Mouse (Mus musculus) heart, embryonic 16.5 days (tissue): ENCODE measurements around the gene Gsto2. TPM values are rescaled to one million over a fixed set of nuclear protein-coding genes. Genes with fewer than 3 reads are reported as not detected.

Experiments
- ATAC-seq: fragments of 200-750 bp; cut with Nextera tagmentation; replicated peaks from 2 replicates; pipeline ENCODE4 v1.8.0; 2017; ENCODE audit warnings: moderate number of reproducible peaks; ENCODE audit not compliant: insufficient read depth, low FRiP score; ENCODE audit errors: extremely low read depth
- H3K27ac ChIP-seq: fragments of 300-500 bp; sonication (generic); 2 replicates; pipeline ENCODE4 v1.5.1; 2014; ENCODE audit warnings: mild to moderate bottlenecking, low read length, control low read depth, moderate library complexity
- H3K27me3 ChIP-seq: fragments of 300-500 bp; sonication (generic); 2 replicates; pipeline ENCODE4 v1.6.1; 2014; ENCODE audit warnings: low read length, mixed read lengths; ENCODE audit not compliant: control insufficient read depth, insufficient read depth
- H3K36me3 ChIP-seq: fragments of 300-500 bp; sonication (generic); 2 replicates; pipeline ENCODE4 v1.6.1; 2014; ENCODE audit not compliant: control insufficient read depth, insufficient read depth
- H3K4me1 ChIP-seq: fragments of 300-500 bp; sonication (generic); 2 replicates; pipeline ENCODE4 v1.6.1; 2014; ENCODE audit warnings: low read length, mixed read lengths; ENCODE audit not compliant: control insufficient read depth, insufficient read depth
- H3K4me2 ChIP-seq: fragments of 300-500 bp; sonication (generic); 2 replicates; pipeline ENCODE4 v1.6.1; 2014; ENCODE audit warnings: low read depth, mild to moderate bottlenecking, control low read depth, low read length
- H3K4me3 ChIP-seq: fragments of 300-500 bp; sonication (generic); 2 replicates; pipeline ENCODE4 v1.5.1; 2014; ENCODE audit warnings: mild to moderate bottlenecking, control low read depth, low read length
- H3K9ac ChIP-seq: fragments of 300-500 bp; sonication (generic); 2 replicates; pipeline ENCODE4 v1.6.1; 2014; ENCODE audit warnings: low read length, control low read depth
- H3K9me3 ChIP-seq: fragments of 300-500 bp; sonication (generic); replicated peaks from 2 replicates; pipeline ENCODE4 v1.6.1; 2016; ENCODE audit warnings: low read length; ENCODE audit not compliant: control insufficient read depth
- WGBS: fragments of 180-500 bp; shearing (Covaris S2); extraction: QIAGEN DNeasy Blood & Tissue Kit; methylation state at CpG from one replicate; pipeline ENCODE4 v1.1.7; 2014; 5-methylcytosine and 5-hydroxymethylcytosine counted together
- polyA plus RNA-seq: library from polyadenylated mRNA; unstranded; fragments of >200 nt; fragmentation: Nextera tagmentation; extraction: Ambion mirVana; gene quantifications from 2 replicates; pipeline ENCODE4 v1.2.1, GENCODE M21; 2015

Gene Gsto2
- polyA plus RNA-seq, 1 experiment from 2014 or later = 0.77 TPM

DNA sequence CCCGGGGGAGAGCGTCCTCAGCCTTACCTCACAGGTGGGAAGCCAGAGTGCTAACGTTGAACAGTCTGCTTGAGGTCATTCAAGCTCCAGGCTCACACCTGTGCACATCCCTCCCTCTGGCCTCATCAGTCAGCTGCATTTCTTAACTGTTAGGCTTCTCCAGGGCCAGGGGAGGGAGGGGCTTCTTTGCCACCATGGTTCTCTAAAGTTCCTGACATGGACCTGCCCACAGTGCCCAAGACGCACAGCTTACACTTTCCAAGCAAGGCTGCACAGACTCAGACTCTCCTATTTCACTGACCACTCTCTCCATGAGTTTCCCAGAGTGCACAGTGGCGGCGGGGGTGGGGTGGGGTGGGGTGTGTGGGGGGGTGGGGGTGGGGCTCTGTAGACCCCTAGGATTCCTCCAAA, 43.6 kb downstream of the Gsto2 start:
- no peaks in the 10 kb centered on the region for H3K9me3 ChIP-seq
- H3K9ac ChIP-seq = peak overlapping the region; percentile 51
- H3K4me2 ChIP-seq = peak overlapping the region; percentile 59; the same call in 1 of the 2 replicates
- H3K4me3 ChIP-seq = no peak overlapping the region
- 0 out of 2 replicates have a peak, but pooled peaks cover 2% of the 10 kb centered on the region for H3K36me3 ChIP-seq
- H3K27me3 ChIP-seq = no peaks in the 10 kb centered on the region
- ATAC-seq = 0 out of 2 replicates have a peak, but pooled peaks have one; percentile 16
- H3K4me1 ChIP-seq = peaks cover 47% of the 10 kb centered on the region
- H3K27ac ChIP-seq = peak overlapping the region; percentile 68; the same call in 1 of the 2 replicates
- 36% methylated on average over 6 of the region's 6 CpGs for WGBS

- WGBS = 7% methylated on average over 10 of the region's 10 CpGs
- ATAC-seq = peak; percentile 35; the same call in 1 of the 2 replicates
- Histone ChIP-seq H3K9me3 (no peaks in the 10 kb centered on the region), H3K36me3 (0 out of 2 replicates have a peak, but pooled peaks cover 4% of the 10 kb centered on the region), H3K27me3 (no peaks in the 10 kb centered on the region), H3K4me3 (peak overlapping the region; percentile 33), H3K4me2 (peak overlapping the region; percentile 59), H3K9ac (peak overlapping the region; percentile 51), H3K27ac (peak overlapping the region; percentile 68), H3K4me1 (peaks cover 47% of the 10 kb centered on the region)
These were observed 44.2 kb downstream of the Gsto2 start for GRCm38 (mm10) chr19:47909387-47910116.

- peaks cover 44% of the 10 kb centered on the region for H3K4me1 ChIP-seq
- H3K9ac ChIP-seq = peak overlapping the region; percentile 26; the same call in 1 of the 2 replicates
These were observed 44.8 kb downstream of the Gsto2 start for GRCm38 (mm10) chr19:47910117-47910618.

GRCm38 (mm10) chr19:47910751-47911150, 45.4 kb downstream of the Gsto2 start:
- Histone ChIP-seq H3K9me3 (no peaks in the 10 kb centered on the region), H3K4me1 (peaks cover 42% of the 10 kb centered on the region), H3K9ac (no peak overlapping the region), H3K4me2 (0 out of 2 replicates have a peak overlapping the region, but pooled peaks have one; percentile 59), H3K27me3 (no peaks in the 10 kb centered on the region), H3K4me3 (no peak overlapping the region), H3K27ac (no peak overlapping the region), H3K36me3 (0 out of 2 replicates have a peak, but pooled peaks cover 4% of the 10 kb centered on the region)
- WGBS = 65% methylated on average over 4 of the region's 4 CpGs
- ATAC-seq = no peak

More at GRCm38 (mm10) chr19:47910117-47910618, 44.8 kb downstream of the Gsto2 start:
- Histone ChIP-seq H3K9me3 (no peaks in the 10 kb centered on the region), H3K27me3 (no peaks in the 10 kb centered on the region), H3K4me2 (peak overlapping the region; percentile 59), H3K27ac (peak overlapping the region; percentile 68), H3K36me3 (0 out of 2 replicates have a peak, but pooled peaks cover 4% of the 10 kb centered on the region), H3K4me3 (peak overlapping the region; percentile 33; the same call in 1 of the 2 replicates)
- 34% methylated on average over 3 of the region's 4 CpGs for WGBS
- peak; percentile 14 for ATAC-seq

DNA sequence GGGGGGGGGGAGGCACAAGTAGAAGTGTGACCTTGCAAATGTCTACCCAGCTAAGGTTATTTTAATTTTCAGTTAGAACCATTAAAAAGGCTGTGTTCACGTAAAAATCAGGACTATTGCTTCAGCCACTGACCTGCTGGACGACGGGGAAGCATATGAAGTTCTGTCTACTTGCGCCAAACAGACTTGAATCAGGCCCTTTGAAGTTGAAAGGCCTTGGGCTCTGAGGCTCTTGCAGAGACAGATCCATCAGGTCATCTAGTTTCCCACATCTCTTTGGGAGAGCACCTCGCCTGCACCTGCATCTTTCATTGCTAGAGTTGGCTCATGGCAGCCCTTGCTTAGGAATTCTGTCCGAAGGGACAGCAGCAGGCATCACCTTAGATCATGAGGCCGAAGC, 48.0 kb downstream of the Gsto2 start:
- Histone ChIP-seq H3K36me3 (0 out of 2 replicates have a peak, but pooled peaks cover 4% of the 10 kb centered on the region), H3K4me2 (no peak overlapping the region), H3K9me3 (no peaks in the 10 kb centered on the region), H3K4me3 (no peak overlapping the region), H3K27ac (no peak overlapping the region), H3K27me3 (no peaks in the 10 kb centered on the region), H3K9ac (no peak overlapping the region), H3K4me1 (peaks cover 57% of the 10 kb centered on the region)
- ATAC-seq = no peak
- 89% methylated on average over 7 of the region's 7 CpGs for WGBS

GRCm38 (mm10) chr19:47914191-47914590, 48.9 kb downstream of the Gsto2 start:
- 88% methylated on average over 4 of the region's 4 CpGs for WGBS
- no peak overlapping the region for H3K9ac ChIP-seq
- H3K27me3 ChIP-seq = no peaks in the 10 kb centered on the region
- no peaks in the 10 kb centered on the region for H3K9me3 ChIP-seq
- peaks cover 50% of the 10 kb centered on the region for H3K4me1 ChIP-seq
- H3K4me3 ChIP-seq = no peak overlapping the region
- no peak overlapping the region for H3K4me2 ChIP-seq
- no peak overlapping the region for H3K27ac ChIP-seq
- no peak for ATAC-seq
- H3K36me3 ChIP-seq = 0 out of 2 replicates have a peak, but pooled peaks cover 4% of the 10 kb centered on the region

DNA sequence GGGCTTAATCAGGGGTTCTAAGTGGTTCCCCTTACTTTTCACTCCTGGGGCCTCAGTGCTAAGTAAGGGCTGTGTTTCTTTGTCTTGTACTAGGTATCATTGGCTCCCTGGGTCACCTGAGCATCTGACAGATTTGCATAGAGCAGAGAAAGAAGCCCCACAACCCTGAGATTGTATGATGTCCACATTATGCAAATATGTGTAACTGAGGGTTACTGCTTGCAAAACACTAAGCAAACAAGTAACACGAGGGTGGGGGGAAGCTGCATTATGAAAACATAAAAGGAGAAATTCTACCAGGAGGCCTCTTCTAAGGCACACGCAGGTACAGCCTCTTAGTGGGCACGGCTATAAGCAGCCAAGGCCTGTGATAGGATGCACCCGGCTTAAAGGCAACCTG, 49.9 kb downstream of the Gsto2 start:
- Histone ChIP-seq H3K9ac (peak overlapping the region; percentile 32; the same call in 1 of the 2 replicates), H3K27me3 (no peaks in the 10 kb centered on the region), H3K9me3 (no peaks in the 10 kb centered on the region), H3K36me3 (0 out of 2 replicates have a peak, but pooled peaks cover 4% of the 10 kb centered on the region), H3K4me2 (no peak overlapping the region), H3K4me1 (peaks cover 41% of the 10 kb centered on the region), H3K27ac (no peak overlapping the region), H3K4me3 (no peak overlapping the region)
- WGBS = 75% methylated on average over 4 of the region's 4 CpGs
- ATAC-seq = no peak

- no peaks in the 10 kb centered on the region for H3K9me3 ChIP-seq
- 0 out of 2 replicates have a peak, but pooled peaks cover 4% of the 10 kb centered on the region for H3K36me3 ChIP-seq
- no peak for ATAC-seq
- H3K4me3 ChIP-seq = peak overlapping the region; percentile 75
- H3K4me1 ChIP-seq = peaks cover 21% of the 10 kb centered on the region
- H3K4me2 ChIP-seq = peak overlapping the region; percentile 86
- peak overlapping the region; percentile 93 for H3K9ac ChIP-seq
- H3K27ac ChIP-seq = peak overlapping the region; percentile 99
- 38% methylated on average over 4 of the region's 4 CpGs for WGBS
- H3K27me3 ChIP-seq = no peaks in the 10 kb centered on the region
These were observed 52.1 kb downstream of the Gsto2 start for GRCm38 (mm10) chr19:47917396-47917795.

GRCm38 (mm10) chr19:47918016-47918415, 52.7 kb downstream of the Gsto2 start:
- H3K27me3 ChIP-seq = no peaks in the 10 kb centered on the region
- ATAC-seq = no peak
- peaks cover 20% of the 10 kb centered on the region for H3K4me1 ChIP-seq
- H3K9me3 ChIP-seq = no peaks in the 10 kb centered on the region
- peak overlapping the region; percentile 75 for H3K4me3 ChIP-seq
- H3K27ac ChIP-seq = peak overlapping the region; percentile 99
- peak overlapping the region; percentile 93 for H3K9ac ChIP-seq
- WGBS = 13% methylated on average over 9 of the region's 9 CpGs
- H3K4me2 ChIP-seq = peak overlapping the region; percentile 86
- H3K36me3 ChIP-seq = 0 out of 2 replicates have a peak, but pooled peaks cover 4% of the 10 kb centered on the region
